Mouse (Mus musculus): ENCODE measurements around the gene Rnf152. TPM values are rescaled to one million over a fixed set of nuclear protein-coding genes. Genes with fewer than 3 reads are reported as not detected.

The Rnf152 gene
- total RNA-seq (2021), result 11.2 and 15.8 TPM in 2 replicates
- long read RNA-seq, experiment 1, full-length matches to known transcripts, result 2 of 2 reads
- long read RNA-seq, experiment 1, partial matches to known transcripts, result 0 of 2 reads
- long read RNA-seq, experiment 1, other reads (novel, unspliced or antisense), result 0 of 2 reads
- long read RNA-seq, experiment 2, full-length matches to known transcripts, result 2 of 3 reads
- long read RNA-seq, experiment 2, partial matches to known transcripts, result 0 of 3 reads
- long read RNA-seq, experiment 2, other reads (novel, unspliced or antisense), result 1 of 3 reads

DNA sequence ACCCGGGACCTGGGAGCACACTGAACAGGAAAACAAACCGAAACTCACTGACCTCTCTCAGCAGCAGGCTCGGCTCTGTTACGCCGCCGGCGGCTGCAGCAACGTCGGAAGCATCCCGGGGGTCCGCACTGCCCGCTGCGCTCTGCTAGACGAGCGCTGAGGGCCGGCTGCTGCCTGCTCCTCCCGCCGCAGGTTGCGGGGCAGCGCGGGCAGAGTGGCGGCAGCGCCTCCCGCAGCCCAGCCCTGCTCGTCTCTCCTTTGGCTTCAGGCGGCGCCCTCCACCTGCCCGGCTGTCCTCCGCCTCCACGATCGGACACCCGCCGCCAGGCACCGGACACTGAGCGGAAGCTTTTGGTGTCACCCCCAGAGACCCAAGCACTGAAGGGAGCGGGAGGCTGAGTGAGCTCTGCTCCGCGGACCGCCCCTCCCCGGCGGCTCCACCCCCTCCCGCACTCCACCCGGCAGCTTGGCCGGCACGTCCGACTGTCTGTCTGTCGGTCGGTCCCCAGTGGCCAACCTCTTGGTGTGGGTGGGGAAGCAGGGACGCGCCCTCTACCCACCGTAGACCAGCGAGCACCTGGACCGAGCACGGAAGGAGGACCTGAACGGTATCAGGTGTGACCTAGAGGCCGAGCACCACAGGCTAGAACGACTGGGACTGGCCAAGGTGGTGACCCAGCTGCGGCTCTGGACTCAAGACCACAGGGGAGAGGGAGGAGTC, at the start of gene Rnf152:
Rnf152 (minus strand) TSS at position 420 of the 721 bp plus-strand sequence.
- peak; percentile 81 for DNase-seq

DNA sequence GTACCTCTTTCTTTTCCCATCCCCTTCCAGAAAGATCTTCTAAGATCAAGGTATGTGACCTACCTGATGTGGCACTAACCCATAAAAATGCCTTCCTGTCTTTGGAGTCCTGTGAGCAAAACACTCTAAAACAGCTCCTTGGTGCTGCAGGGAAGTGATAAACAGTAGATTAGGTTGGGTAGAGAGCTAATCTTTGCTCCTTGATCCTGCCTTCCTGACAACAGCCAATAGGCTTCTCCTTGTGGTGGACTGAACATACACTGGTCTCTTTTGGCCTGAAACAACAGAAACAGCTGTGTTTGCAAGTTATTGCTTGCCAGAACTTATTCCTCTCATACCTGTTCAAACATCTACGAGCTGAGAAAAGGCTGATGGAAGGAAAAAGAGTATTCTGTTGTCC, 46.3 kb upstream of the Rnf152 start:
- no peak for DNase-seq

DNA sequence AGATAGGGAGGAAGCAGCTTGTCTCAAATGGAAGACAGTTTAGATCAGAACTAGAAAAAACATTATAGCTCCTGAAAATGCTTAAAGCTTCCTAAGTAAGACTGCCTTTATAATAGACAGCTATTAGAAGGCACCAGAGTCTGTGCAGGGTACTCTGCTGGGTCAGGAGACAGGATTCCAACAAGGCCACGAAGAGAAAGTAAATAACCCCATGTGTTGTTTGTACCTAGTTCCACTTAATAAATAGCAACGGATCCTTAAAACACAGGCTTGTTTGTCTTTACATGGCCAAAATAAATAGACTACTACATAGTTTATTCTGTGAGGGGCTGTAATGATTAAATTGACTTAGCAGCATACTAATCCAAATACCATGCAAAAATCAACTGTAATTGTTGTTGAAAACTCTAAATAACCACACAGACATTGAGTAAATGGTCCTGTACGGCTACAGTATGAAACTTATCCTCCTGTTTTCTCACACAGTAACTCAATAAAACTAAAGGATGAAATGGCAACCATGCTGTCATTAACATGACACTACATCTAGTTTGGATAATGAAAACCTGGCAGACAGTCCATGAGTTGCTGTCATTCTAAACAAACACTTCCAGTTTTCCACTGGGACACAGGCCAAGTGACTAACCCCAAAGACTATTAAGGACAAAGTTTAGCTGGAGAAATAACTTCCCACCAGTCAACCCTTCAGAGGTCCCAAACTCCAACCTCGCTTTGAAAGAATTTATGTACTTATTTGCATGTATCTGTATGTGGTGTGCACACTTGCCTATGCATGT, 27.8 kb upstream of the Rnf152 start:
- peak; percentile 17 for DNase-seq

DNA sequence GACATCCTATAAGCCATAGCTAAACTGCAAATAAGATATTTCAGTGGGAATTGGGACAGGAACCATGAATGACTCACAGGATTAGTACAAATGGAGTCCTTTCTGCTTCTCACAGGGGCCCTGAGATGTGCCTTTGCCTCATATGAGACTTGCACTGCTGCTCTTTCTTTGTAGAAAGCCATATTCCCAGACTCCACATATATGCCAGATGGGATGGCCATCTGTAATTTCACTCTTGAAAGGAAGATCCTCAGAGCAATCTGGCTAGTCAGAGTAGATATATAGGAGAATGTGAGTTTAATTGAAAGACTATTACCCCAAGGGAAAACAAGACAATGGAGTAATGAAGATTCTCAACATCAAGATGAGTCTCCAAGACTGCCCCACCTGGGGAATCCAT, 21.0 kb upstream of the Rnf152 start:
- DNase-seq, result no peak

DNA sequence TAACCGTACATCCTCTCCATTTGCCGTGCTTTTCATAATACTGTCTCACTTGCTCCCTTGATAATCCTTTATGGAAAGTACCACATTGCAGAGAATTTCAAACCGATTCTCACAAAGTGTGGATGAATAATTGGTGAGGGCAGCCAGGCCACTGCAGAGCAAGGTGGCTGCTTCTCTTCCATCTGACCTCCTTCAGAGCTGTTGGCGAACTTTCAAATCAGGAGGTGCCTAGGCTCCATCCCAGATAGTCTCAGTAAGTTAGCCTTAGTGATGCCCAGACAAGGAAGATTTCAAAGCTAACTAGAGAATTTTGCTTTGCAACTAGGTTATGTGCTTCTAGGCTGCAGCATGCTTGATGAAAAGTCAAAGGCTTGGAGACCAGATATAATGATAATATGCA, 18.1 kb upstream of the Rnf152 start:
- DNase-seq, result no peak

DNA sequence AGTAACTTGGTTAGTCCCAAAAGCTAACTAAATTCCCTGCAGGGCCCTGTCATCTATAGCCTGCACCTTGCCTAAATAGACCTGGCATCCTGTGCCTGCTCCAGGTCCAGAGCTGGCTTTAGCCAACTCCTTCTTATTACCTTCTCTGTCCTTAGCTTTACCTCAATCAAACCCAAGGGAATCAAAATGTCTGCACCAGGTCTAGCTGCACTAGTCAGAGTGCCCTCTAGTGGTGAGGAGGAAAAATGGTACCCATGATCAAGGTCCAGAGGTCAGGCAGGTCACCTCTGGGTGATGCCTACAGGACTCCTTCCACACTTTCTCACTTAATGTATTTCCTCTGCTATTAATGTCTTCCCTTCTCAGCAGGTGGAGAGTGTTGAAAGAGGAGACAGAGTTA, 6.2 kb upstream of the Rnf152 start:
- DNase-seq, result peak; percentile 27

DNA sequence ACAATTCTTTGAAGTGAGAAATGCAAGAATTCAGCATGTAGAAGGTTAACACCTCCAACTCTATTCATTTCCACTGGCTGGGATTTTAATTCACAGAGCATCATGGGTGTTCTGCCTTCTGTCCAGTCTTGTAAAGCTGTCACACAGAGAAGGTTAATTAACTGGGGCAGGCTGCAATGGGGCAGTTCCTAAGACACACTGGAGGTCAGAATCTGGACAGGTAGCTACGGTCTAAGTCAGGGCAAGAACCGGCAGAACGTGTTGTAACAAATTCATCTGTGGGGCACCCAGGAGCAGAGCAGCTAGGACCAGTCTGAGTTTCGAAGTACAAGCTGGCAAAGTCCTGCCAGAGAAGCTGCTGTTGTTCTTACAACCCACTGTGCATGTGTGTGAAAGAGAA, 2.4 kb upstream of the Rnf152 start:
- DNase-seq, result no peak

DNA sequence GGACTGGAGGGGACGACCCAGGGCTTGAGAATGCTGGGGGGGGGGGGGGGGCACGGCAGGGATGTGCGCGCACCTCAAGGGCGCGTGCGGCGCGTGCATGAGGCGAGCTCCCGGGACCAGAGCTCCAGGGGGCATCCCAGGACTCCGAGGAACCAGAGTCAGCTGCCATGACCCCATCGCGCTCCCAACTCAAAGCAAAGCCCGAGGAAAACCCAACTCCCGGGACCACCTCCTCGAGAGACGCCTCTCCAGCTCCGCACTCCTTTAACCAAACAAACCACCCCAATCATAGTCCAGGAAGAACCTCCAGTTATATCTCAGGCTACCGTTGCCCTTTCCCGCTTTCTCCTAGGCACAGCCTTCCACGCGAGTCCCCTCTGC, 610 bp downstream of the Rnf152 start:
- peak; percentile 54 for DNase-seq

DNA sequence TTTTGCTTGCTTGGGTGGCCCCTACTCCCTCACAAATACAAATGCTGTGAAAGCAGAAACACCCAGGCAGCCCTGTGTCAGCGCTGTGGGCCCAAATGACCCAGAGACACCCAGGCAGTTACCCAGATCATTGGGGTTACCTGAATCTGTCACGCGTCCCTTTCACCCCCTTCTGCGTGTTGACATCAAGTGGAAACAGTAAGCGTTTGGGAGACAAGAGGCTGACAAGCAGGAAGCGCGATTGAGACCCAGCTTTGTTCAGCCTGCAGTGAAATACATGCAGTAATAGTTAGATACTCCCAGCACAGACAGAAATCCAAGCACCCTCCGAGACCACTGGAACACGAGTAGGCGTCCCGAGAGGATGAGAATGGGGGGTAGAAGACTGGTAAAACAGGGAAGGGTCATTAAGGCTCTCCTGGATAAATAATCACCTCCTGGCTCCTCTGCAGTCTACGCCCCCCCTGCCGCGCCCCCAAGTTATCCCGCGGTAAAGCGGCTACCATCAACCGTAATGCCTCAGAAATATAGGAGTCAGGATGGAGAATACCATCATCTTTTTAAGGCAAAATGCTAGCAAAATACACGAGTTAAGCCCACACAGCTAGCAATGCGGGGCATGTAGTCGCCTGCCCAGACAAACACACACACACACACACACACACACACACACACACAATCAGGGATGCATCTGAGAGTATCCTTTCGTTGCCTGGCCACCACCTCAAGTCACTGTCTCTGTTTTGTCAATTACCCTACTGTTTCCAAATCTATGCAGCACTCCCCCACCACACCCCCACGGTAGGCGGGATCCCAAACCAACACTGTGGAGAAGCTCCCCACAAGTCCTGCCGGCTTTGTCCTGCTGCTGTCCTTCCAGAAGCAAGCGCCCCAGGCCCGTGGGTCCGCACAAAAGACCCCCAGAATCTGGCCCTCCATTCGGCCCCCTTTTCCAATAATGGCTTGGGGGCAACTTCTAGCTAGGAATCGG, 1.3 kb downstream of the Rnf152 start:
- DNase-seq, result peak; percentile 57

DNA sequence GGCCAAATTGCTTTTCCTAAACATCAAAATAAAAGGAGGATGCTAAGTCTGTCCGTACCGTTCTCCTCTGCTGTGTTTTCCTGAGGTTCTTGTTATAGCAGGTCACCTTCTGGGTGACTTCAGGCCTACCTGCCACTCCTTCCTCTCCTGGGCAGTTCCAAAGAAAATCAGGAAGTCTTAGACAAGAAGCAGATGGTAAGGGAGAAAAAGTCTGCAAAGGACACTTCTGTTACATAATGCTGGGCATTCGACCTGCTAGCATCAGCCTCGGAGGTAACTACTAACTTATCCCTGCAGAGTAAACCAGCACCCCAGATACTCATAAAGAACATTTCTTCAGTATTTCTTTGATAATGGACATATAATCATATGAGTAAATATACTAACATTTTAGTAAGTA, 4.7 kb downstream of the Rnf152 start:
- DNase-seq, result no peak

DNA sequence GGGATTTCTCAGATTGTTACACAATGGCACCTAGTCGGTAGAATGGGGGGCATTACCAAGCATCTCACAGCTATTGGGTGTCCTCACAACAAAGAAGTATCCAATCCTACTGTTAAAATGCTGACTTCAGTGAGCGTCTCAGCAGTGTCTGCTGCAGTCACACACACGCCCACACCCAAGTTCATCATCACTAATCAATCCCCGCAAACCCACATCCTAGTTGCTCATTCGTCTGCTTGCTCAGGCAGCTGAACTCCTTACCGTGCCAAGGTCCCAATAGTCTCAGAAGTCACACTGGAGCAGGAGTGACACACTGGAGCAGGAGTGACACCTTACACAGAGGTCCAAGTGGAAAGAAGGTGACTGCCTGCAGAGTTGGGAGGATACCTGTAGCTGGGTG, 14.2 kb downstream of the Rnf152 start:
- no peak for DNase-seq

DNA sequence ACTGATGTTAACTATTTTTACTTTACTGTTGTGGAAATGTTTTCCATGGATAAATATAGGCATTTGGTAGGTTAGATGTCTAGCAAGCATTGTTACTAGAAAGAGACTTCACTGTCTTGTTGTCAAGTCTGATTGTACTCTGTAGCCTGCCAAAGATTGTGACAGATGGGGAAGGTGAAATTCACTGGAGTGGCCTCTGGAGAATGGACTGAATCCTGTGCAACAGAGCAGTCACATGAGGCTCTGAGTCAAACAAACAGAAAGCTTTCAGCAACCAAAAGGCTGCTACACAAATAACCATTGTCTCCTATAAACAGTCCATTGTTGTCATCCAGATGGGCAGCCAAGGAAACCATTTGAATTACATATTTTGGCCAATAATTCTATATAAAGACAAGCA, 15.6 kb downstream of the Rnf152 start:
- no peak for DNase-seq

DNA sequence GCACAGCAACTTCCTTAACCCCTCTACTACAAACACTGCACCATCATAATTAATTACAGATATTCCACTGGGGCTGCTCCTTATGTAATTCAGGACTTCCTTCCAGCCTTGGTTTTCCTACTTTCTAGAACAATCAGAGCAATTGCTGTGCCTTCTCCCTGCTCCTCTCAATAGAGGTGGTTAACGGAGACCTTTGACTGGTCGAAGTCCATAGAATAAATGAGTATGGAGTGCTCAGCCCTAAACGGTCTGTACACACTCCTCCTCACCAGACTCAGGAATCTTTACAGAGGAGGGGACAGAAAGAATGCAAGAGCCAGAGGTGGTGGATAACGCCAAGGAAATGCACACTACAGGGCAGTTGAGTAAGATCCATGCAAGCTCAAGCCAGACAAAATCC, 19.1 kb downstream of the Rnf152 start:
- DNase-seq, result no peak

DNA sequence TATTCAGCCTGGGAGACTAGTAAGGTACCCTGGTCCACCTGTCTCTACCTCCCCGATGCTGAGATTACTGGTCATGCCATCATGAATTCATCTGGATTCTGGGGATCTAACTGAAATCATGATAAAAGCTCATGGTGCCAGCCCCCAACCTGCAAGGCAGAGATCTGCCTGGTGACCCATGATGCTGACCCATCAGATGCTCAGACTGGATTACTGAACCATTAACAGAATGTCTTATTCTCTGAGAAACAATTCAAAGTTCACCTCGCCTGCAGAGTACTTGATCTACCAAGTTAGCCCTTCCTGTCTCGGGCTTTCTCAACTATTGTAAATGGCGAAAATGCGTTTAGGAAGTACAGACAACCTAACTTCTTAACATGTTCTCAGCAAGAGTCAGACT, 20.4 kb downstream of the Rnf152 start:
- DNase-seq, result no peak

DNA sequence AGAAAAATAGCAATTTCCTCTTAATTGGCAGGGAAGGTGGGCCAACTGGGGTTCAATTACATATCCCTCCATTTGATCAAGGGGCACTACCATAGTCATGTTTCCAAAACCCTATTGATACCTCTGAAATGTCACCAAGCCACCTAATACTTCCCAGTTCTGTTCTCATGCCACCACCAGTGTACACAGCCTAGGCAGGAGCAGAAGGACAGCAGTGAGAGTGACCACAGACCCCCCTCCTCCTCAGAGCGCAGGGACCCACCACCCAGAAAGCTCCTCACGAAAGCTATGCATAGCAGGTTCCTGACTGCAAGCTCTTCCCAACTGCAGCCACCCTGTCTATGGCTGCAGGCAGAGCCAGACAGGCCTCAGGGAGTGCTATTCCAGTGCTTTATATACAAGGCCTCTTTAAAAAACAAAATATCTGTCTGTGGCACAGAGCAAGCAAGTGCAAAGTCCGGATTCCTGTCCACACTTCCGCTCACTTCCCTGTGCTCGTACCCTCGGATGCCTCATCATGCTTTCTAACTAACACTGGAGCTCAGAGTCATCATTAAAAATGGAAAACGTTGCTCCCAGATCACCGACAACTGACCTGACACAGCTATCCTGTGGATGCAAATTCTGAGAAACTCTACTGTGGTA, 24.3 kb downstream of the Rnf152 start:
- no peak for DNase-seq

DNA sequence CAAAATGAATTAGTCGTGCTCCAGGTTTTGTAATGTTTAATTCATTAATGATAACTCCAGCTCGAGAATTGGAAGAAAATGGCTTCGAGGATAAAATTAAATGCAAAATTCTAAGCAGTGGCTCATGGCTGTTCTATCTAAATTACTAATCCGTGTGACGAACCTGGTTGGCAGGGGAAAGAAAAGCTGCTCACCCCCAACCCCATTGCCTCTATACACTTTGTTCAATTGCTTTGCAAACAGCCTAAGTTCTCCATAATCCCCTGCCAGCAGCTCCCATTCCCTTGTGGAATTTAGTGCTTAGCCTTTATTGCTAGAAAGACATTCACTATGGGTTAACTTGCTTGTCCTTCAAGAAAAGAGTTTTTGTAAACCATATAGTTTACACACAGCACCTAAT, 24.9 kb downstream of the Rnf152 start:
- DNase-seq, result no peak

DNA sequence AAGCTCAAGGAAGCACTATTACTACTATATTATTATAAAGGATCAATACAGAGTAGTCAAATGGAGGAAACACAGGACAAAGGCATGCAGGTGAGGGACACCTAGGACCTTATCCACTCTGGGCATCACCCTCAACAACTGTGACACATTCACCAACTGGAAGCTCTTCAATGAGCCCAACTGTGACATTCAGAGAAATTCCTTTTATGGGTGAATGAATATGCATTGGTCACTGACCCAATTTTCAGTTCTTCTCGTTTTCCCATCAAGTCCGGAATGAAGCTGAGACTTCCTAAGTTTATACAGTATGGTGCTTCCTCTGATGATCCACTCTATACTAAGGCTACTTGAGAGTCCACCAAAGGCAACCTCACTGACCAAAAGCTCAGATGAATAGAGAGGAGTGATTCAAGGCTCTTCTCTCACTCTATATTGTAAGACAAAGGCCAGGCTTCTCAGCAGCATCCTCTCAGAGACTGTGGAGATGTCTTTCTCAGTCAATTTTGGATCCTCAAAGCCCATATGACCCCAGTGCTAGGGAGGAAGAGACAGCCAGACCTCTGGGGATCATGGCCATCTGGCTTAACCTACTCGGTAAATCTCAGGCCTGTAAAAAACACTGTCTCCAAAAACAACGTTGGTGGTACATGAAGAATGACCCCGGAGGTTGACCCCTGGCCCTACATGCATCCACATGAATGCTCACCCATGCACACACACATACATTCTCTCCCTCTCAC, 25.8 kb downstream of the Rnf152 start:
- no peak for DNase-seq

DNA sequence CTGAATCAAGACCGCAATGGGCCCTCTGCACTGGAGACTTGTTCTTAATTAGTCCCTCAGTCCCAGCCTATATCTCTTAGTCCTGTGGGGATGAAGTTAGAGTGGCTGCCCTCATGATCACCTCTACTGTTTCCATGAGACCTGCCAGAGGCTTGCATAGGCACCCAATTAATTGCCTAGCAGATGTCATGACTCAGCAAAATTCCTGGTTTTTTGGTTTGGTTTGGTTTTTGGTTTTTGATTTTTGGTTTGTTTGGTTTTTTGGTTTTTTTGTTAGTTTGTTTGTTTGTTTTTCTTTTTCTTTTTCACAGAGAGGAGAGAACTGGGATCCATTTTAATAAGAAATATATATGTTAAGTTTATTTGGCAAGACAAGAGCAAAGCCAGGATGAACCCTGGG, 28.7 kb downstream of the Rnf152 start:
- DNase-seq, result no peak

DNA sequence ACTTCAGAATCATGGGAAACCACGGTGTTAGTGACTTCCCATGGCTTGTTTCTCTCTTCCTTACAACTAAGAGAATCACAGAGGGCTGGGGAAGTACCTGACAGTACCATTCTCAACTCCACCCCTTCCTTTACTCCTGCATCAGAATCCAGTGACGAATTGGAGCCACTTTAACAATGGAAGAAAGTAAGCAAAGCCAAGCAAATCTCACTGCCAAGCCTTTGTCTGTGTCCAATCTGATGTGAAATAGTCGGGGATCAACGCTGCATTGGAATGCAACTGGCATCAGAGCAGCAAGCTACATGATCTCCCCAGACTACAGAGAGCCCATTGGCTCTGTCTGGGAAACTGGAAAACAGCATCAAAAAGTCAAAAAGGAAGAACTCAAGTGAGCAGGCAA, 31.9 kb downstream of the Rnf152 start:
- no peak for DNase-seq

DNA sequence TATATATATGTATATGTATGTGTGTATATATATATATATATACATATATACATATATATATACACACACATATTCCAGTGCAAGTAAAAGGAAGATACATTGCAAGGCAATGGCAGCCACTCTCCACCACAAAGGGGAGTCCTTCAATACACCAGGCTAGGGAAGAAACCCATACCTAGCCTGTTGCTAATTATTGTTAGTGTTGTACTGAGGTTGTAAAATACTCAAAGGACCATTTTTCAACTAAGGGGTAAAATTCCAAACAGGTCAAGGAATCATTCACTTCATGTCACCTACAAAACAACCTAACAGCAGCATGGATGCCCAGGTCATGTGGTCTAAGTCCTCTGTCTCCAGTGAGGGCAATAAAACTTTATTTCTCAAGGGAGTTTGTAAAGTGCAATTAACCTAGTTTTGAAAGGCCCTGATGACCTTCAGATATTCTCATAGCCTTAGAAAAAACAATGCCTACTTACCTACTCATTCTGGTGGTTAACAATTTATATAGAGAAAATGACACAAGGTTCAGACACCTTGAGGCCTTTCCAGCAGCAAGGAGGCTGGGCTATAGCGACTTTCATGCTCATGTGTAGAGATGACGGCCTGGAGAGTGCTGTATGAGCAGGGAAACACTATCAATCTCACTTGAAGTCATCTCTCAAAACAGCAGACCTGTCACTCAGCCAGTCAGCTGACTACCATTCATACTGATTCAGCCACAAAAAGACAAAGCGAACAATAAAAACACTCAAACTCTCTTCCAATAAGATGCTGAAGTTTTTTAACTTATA, 42.3 kb downstream of the Rnf152 start:
- no peak for DNase-seq

Data from adrenal gland, postnatal 14 days (tissue).